Mouse (Mus musculus) erythroblast, embryonic 14.5 days (primary cell): ENCODE data around the gene Dhx16. TPM values are rescaled to one million over a fixed set of nuclear protein-coding genes. Genes with fewer than 3 reads are reported as not detected.

Experiments used
- H3K27me3 ChIP-seq: 2 replicates; pipeline ENCODE4 v1.6.1; 2012; ENCODE audit warnings: inconsistent platforms; ENCODE audit not compliant: control insufficient read depth
- H3K36me3 ChIP-seq: 2 replicates; pipeline ENCODE4 v1.6.1; 2012; ENCODE audit warnings: mild to moderate bottlenecking, inconsistent platforms; ENCODE audit not compliant: control insufficient read depth
- H3K4me1 ChIP-seq: 2 replicates; pipeline ENCODE4 v1.6.1; 2012; ENCODE audit warnings: inconsistent platforms; ENCODE audit not compliant: control insufficient read depth
- H3K4me3 ChIP-seq: replicated peaks from 2 replicates; pipeline ENCODE3; 2012; ENCODE audit warnings: moderate library complexity, mild to moderate bottlenecking, inconsistent platforms
- H3K9me3 ChIP-seq: 2 replicates; pipeline ENCODE4 v1.6.1; 2012; ENCODE audit warnings: low read length, inconsistent platforms, mixed read lengths; ENCODE audit not compliant: control insufficient read depth
- GATA1 ChIP-seq: IDR thresholded peaks from 2 replicates; pipeline ENCODE4 v1.6.1; 2012; ENCODE audit warnings: low read length, inconsistent platforms, mixed read lengths
- TAL1 ChIP-seq: IDR thresholded peaks from 3 replicates; pipeline ENCODE4 v1.6.1; 2012; ENCODE audit warnings: low read length, inconsistent platforms, mixed read lengths
- polyA plus RNA-seq: library from polyadenylated mRNA; stranded (reverse); fragments of >175 nt; gene quantifications from 2 replicates; pipeline ENCODE4 v1.2.3, GENCODE M21; 2012

Dhx16 gene
- polyA plus RNA-seq, 1 experiment: 5.2 TPM

GRCm38 (mm10) chr17:35917143-35917462 is 37.5 kb downstream of the Dhx16 start:
- TF ChIP-seq GATA1 (no peak), TAL1 (no peak)
- Histone ChIP-seq H3K27me3 (no peaks in the 10 kb centered on the region), H3K36me3 (peaks cover 65% of the 10 kb centered on the region), H3K4me1 (peaks cover 66% of the 10 kb centered on the region), H3K9me3 (no peaks in the 10 kb centered on the region), H3K4me3 (peak overlapping the region; percentile 73)

GRCm38 (mm10) chr17:35917463-35918251 is 38.0 kb downstream of the Dhx16 start:
- no peaks in the 10 kb centered on the region for H3K9me3 ChIP-seq
- H3K36me3 ChIP-seq: peaks cover 66% of the 10 kb centered on the region
- TF ChIP-seq GATA1 (no peak), TAL1 (no peak)
- H3K4me1 ChIP-seq: peaks cover 66% of the 10 kb centered on the region
- H3K4me3 ChIP-seq: peak overlapping the region; percentile 73
- H3K27me3 ChIP-seq: no peaks in the 10 kb centered on the region

GRCm38 (mm10) chr17:35918276-35919059 is 38.8 kb downstream of the Dhx16 start:
- peak overlapping the region; percentile 73 for H3K4me3 ChIP-seq
- H3K9me3 ChIP-seq: no peaks in the 10 kb centered on the region
- H3K36me3 ChIP-seq: peaks cover 66% of the 10 kb centered on the region
- TF ChIP-seq TAL1 (no peak), GATA1 (no peak)
- no peaks in the 10 kb centered on the region for H3K27me3 ChIP-seq
- peaks cover 62% of the 10 kb centered on the region for H3K4me1 ChIP-seq

GRCm38 (mm10) chr17:35919060-35919715 is 39.6 kb downstream of the Dhx16 start:
- H3K4me1 ChIP-seq: peaks cover 64% of the 10 kb centered on the region
- no peaks in the 10 kb centered on the region for H3K9me3 ChIP-seq
- TF ChIP-seq TAL1: 0 out of 3 replicates have a peak, but pooled peaks have one; percentile 19
- peak; percentile 19; the same call in 1 of the 2 replicates for TF ChIP-seq GATA1
- H3K27me3 ChIP-seq: no peaks in the 10 kb centered on the region
- H3K36me3 ChIP-seq: peaks cover 67% of the 10 kb centered on the region
- H3K4me3 ChIP-seq: peak overlapping the region; percentile 73

- TF ChIP-seq TAL1 (peak; percentile 28; the same call in 1 of the 3 replicates), GATA1 (peak; percentile 48)
- H3K27me3 ChIP-seq: no peaks in the 10 kb centered on the region
- H3K4me1 ChIP-seq: peaks cover 64% of the 10 kb centered on the region
- H3K9me3 ChIP-seq: no peaks in the 10 kb centered on the region
- H3K36me3 ChIP-seq: peaks cover 68% of the 10 kb centered on the region
- peak overlapping the region; percentile 73 for H3K4me3 ChIP-seq
These were observed 40.3 kb downstream of the Dhx16 start for GRCm38 (mm10) chr17:35919864-35920301.

- Histone ChIP-seq H3K9me3 (no peaks in the 10 kb centered on the region), H3K4me1 (peaks cover 66% of the 10 kb centered on the region), H3K36me3 (peaks cover 73% of the 10 kb centered on the region)
These were observed 40.8 kb downstream of the Dhx16 start for GRCm38 (mm10) chr17:35920384-35920783.

GRCm38 (mm10) chr17:35920862-35921562 is 41.4 kb downstream of the Dhx16 start:
- H3K36me3 ChIP-seq: peaks cover 79% of the 10 kb centered on the region
- TF ChIP-seq TAL1 (no peak), GATA1 (no peak)
- H3K4me1 ChIP-seq: peaks cover 66% of the 10 kb centered on the region
- H3K4me3 ChIP-seq: no peak overlapping the region
- no peaks in the 10 kb centered on the region for H3K27me3 ChIP-seq
- no peaks in the 10 kb centered on the region for H3K9me3 ChIP-seq

More at GRCm38 (mm10) chr17:35920384-35920783, 40.8 kb downstream of the Dhx16 start:
- TF ChIP-seq TAL1 (no peak), GATA1 (no peak)
- peak overlapping the region; percentile 73 for H3K4me3 ChIP-seq
- no peaks in the 10 kb centered on the region for H3K27me3 ChIP-seq

GRCm38 (mm10) chr17:35921710-35922109 is 42.1 kb downstream of the Dhx16 start:
- Histone ChIP-seq H3K4me3 (no peak overlapping the region), H3K36me3 (peaks cover 86% of the 10 kb centered on the region), H3K4me1 (peaks cover 72% of the 10 kb centered on the region), H3K9me3 (no peaks in the 10 kb centered on the region), H3K27me3 (no peaks in the 10 kb centered on the region)
- TF ChIP-seq TAL1: no peak
- no peak for TF ChIP-seq GATA1
